Mouse (Mus musculus) adrenal gland, postnatal 0 days (tissue): Measurements from ENCODE around the gene Vwa3a. TPM values are rescaled to one million over a fixed set of nuclear protein-coding genes. Genes with fewer than 3 reads are reported as not detected.

Source experiments
- polyA plus RNA-seq: library from polyadenylated mRNA; unstranded; fragments of >200 nt; fragmentation: Nextera tagmentation; extraction: Ambion mirVana; gene quantifications from 2 replicates; pipeline ENCODE4 v1.2.1, GENCODE M21; 2015

Vwa3a gene
- polyA plus RNA-seq, result 0.25 and 0.54 TPM in 2 replicates

GRCm38 (mm10) chr7:120739018-120739417, at the start of gene Vwa3a:
Gene Vwa3a (plus strand): TSS chr7:120739318.

DNA sequence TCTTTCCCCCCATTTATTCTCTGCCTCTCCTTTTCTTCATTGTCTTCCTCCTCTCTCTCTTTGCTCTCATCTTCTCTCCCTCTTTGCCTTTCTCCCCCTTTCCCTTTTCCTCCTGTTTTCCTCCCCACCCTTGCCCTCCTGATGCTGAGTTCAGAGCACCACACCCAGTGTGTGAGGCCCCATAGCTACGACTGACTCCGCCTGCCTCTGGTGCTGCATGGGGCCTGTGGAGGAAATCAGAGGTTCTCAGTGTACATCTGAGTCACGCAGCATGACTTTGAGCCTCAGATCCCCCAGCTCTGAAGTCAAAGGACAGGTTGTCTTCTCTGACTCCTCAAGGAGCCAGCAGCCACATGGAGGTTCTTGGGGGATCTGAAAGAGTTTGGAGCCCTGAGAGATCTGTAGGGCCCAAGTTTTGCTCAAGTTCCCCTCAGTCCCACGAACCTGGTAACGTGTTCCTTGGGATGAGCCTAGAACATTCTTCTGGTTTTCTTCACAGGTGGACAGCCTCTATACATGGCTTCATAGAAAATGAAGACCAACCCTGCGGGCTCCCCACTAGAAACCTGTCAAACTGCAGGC, 72.8 kb downstream of the Vwa3a start, which contains the start of gene Gm5737:
Gm5737 (plus strand) TSS at position 532 of the 582 bp plus-strand sequence.

GRCm38 (mm10) chr7:120842345-120843036, 103.4 kb downstream of the Vwa3a start, which contains the start of gene Eef2k:
Gene Eef2k (plus strand): TSS chr7:120842831.

Other genes with a start within 250 kb of the Vwa3a start
- gene Uqcrc2, start 104.1 kb upstream of the Vwa3a start, polyA plus RNA-seq, result 199 and 243 TPM in 2 replicates
- gene Pdzd9, start 69.0 kb upstream of the Vwa3a start, polyA plus RNA-seq, result 0.16 and 0.25 TPM in 2 replicates
- 9.2 and 10.7 TPM in 2 replicates for gene Mosmo, start 61.7 kb upstream of the Vwa3a start, polyA plus RNA-seq
- gene Gm5737, start 73.0 kb downstream of the Vwa3a start, polyA plus RNA-seq, result not detected in 2 replicates
- gene Eef2k, start 103.5 kb downstream of the Vwa3a start, polyA plus RNA-seq, result 25.6 and 29.4 TPM in 2 replicates
- gene Polr3e, start 178.4 kb downstream of the Vwa3a start, polyA plus RNA-seq, result 12.3 and 20.2 TPM in 2 replicates
- 6.3 and 6.6 TPM in 2 replicates for gene Cdr2, start 243.0 kb downstream of the Vwa3a start, polyA plus RNA-seq
- gene Mfsd13b, start 243.2 kb downstream of the Vwa3a start, polyA plus RNA-seq, result 0.43 and 0.94 TPM in 2 replicates